Mouse (Mus musculus): ENCODE data around the gene Itga9.

Itga9 gene

DNA sequence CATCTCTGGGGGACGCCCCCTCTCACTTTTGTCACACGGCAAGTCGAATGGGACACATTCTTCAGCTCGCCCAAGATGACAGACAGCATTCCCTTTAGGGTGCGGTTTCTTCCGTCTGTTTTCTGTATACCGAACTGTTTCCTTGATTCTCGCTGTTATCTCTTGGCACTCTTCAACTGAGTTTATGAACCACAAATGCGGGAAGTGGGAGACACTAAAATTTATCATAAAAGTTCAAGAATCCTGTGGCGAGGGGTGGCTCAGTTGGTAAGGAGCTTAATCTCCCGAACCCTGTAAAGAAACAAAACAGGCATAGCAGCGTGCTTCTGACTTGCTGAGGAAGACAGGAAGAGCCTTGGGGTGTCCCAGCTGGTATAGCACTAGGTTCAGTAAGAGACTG is 337.9 kb downstream of the Itga9 start:
- no peak for DNase-seq (ENCODE audit: low read depth, low spot score)

DNA sequence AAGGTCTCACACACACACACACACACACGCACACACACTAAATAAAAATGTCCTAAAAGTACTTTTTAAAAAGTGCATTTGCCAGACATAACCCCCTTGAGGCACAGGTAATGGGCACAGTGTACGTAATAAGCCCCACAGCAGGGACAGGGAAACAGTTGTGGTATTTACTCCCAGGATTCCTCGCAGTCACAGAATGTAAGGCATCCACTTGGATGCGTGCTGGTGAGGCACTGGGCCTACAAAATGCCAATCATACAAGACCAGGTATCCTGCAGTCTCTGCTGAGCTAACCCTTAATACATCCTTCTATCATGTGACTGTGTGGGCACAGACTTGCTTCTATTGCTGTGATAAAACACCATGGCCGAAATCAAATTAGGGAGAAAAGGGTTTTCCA is 342.0 kb downstream of the Itga9 start:
- no peak for DNase-seq (ENCODE audit: low read depth, low spot score)

DNA sequence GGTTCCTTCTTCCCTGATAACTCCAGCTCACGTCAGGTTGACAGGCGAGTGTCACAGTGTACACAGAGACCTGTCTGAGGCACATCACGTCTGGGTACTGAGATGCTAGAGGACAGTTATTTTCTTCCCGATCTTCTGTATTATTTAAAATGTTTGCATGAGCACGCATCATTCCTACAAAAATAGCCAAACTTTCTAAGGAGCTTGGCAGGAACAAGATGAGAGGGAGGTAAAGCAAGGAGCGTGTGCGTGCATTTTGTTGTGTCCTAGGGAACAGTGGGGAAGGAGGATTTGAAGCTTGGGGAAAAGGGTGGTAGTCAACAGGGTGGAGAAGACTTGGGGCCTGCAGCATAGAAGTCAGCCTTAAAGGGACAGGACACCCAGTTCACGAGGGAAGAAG is 342.6 kb downstream of the Itga9 start:
- peak; percentile 74 for DNase-seq (ENCODE audit: low read depth, low spot score)

DNA sequence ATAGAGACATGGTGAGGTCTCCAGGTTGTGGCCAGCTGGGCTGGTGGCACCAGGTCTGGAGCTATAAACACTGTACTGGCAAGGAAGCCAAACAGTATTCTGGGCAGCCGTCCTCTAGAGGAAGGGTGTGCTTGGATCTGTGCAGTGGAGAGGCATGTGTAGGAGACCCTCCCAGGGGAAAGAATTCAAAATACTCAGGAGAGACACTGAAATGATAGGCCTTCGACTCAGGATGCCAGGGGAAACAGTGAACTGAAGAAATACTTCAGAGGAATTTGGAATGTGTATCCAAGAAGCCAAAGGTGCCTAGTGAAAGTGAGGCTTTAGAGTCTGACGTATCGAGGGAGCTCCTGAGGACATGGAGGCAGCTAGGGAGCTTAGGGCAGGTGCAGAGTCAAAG is 343.2 kb downstream of the Itga9 start:
- no peak for DNase-seq (ENCODE audit: low read depth, low spot score)

DNA sequence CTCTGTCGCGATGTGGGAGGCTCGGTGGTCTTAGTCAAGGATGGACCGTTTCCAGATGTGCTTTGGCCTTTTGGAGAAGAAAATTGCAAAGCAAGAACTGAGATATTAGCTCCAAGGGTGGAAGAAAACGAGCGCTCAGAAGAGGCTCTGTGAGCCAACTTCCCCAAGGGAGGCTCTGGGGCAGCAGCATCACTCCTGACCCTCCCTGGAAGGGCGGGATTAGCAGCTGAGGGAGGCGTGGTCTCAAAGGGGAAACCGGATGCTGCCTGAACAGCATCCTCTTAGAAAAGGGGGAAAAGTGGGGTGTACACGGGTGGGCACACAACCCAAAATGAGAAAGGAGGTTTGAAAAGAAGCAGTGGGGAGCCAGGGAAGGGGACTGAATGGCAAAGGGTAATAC is 343.6 kb downstream of the Itga9 start:
- DNase-seq (ENCODE audit: low read depth, low spot score) = no peak
